Mouse (Mus musculus): ENCODE data around the gene Wfdc16.
"Not testable (repeated sequence)": the region's sequence is repeated elsewhere in the genome, so short reads cannot be mapped to it uniquely, and the experiment has no call there.

The Wfdc16 gene

GRCm38 (mm10) chr2:164638696-164639095, at the start of gene Wfdc16:
Gene Wfdc16, minus strand, starts transcription at chr2:164638796.
- DNase-seq (ENCODE audit: low spot score) = no peak

- DNase-seq (ENCODE audit: low spot score) = no peak
These were observed 46.2 kb upstream of the Wfdc16 start, which contains the start of gene Wfdc13 for GRCm38 (mm10) chr2:164684807-164685206. Gene Wfdc13, plus strand, starts transcription at chr2:164685107.

GRCm38 (mm10) chr2:164679906-164680305, 41.3 kb upstream of the Wfdc16 start:
- no peak for DNase-seq (ENCODE audit: low spot score)

GRCm38 (mm10) chr2:164678848-164679625, 40.4 kb upstream of the Wfdc16 start:
- DNase-seq (ENCODE audit: low spot score) = peak; percentile 33

GRCm38 (mm10) chr2:164676916-164677685, 38.5 kb upstream of the Wfdc16 start:
- DNase-seq (ENCODE audit: low spot score) = no peak

GRCm38 (mm10) chr2:164676103-164676502, 37.5 kb upstream of the Wfdc16 start:
- DNase-seq (ENCODE audit: low spot score) = no peak

- DNase-seq (ENCODE audit: low spot score) = no peak
These were observed 35.4 kb upstream of the Wfdc16 start, which contains the start of gene Wfdc11 for GRCm38 (mm10) chr2:164673987-164674386. Gene Wfdc11, minus strand, starts transcription at chr2:164674087.

- DNase-seq (ENCODE audit: low spot score) = no peak
These were observed 32.3 kb upstream of the Wfdc16 start for GRCm38 (mm10) chr2:164670938-164671337.

- DNase-seq (ENCODE audit: low spot score) = no peak
These were observed 31.7 kb upstream of the Wfdc16 start for GRCm38 (mm10) chr2:164670261-164670660.

- no peak for DNase-seq (ENCODE audit: low spot score)
These were observed 26.3 kb upstream of the Wfdc16 start for GRCm38 (mm10) chr2:164664851-164665250.

GRCm38 (mm10) chr2:164656483-164656882, 17.9 kb upstream of the Wfdc16 start, which contains the start of gene Wfdc9:
Gene Wfdc9, minus strand, starts transcription at chr2:164656583.
- DNase-seq (ENCODE audit: low spot score) = no peak

- peak; percentile 8 for DNase-seq (ENCODE audit: low spot score)
These were observed 17.3 kb upstream of the Wfdc16 start, which contains the start of gene Wfdc10 for GRCm38 (mm10) chr2:164655858-164656257. Gene Wfdc10, plus strand, starts transcription at chr2:164656046.

- DNase-seq (ENCODE audit: low spot score) = no peak
These were observed 3.5 kb upstream of the Wfdc16 start for GRCm38 (mm10) chr2:164641881-164642673.

GRCm38 (mm10) chr2:164641129-164641528, 2.5 kb upstream of the Wfdc16 start:
- DNase-seq (ENCODE audit: low spot score) = no peak

GRCm38 (mm10) chr2:164635266-164635665, 3.3 kb downstream of the Wfdc16 start:
- no peak for DNase-seq (ENCODE audit: low spot score)

GRCm38 (mm10) chr2:164621775-164622174, 16.8 kb downstream of the Wfdc16 start:
- DNase-seq (ENCODE audit: low spot score) = no peak

- DNase-seq (ENCODE audit: low spot score) = no peak
These were observed 19.5 kb downstream of the Wfdc16 start for GRCm38 (mm10) chr2:164619050-164619449.

- DNase-seq (ENCODE audit: low spot score) = no peak
These were observed 23.2 kb downstream of the Wfdc16 start for GRCm38 (mm10) chr2:164615386-164615785.

GRCm38 (mm10) chr2:164613471-164613870, 25.1 kb downstream of the Wfdc16 start, which contains the start of the genes Wfdc6b and Wfdc8:
Gene Wfdc6b, plus strand, starts transcription at chr2:164613522.
Gene Wfdc8, minus strand, starts transcription at chr2:164613626.
- DNase-seq (ENCODE audit: low spot score) = not testable (repeated sequence)

- no peak for DNase-seq (ENCODE audit: low spot score)
These were observed 29.8 kb downstream of the Wfdc16 start for GRCm38 (mm10) chr2:164608781-164609180.

GRCm38 (mm10) chr2:164604411-164604810, 34.2 kb downstream of the Wfdc16 start:
- DNase-seq (ENCODE audit: low spot score) = no peak

GRCm38 (mm10) chr2:164603482-164603881, 35.1 kb downstream of the Wfdc16 start:
- no peak for DNase-seq (ENCODE audit: low spot score)
